Mouse (Mus musculus): ENCODE measurements around the gene 6330409D20Rik. TPM values are rescaled to one million over a fixed set of nuclear protein-coding genes. Genes with fewer than 3 reads are reported as not detected.

The 6330409D20Rik gene
- polyA plus RNA-seq, 1 experiment: 7.7 TPM

DNA sequence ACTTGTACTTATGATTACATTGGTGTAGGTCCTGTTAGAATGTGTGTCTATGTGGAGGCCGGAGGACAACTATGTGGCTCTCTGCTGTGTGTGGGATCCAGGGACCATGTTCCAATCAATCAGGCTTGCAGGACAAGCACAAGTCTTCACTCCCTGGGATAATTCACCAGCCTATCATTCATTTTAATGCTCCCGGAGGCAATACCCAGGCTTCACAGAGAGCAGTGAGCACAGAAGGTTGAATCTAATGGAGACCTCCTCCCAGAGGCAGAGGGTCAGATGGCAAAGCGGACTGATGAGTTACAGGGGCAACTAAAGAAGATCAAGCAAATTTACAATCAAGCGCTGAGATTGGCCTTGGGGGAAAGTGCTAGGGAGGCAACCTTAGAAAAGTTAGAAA, 11.3 kb downstream of the 6330409D20Rik start:
- DNase-seq: no peak
- WGBS: 90% methylated on average over 4 of the region's 4 CpGs
- H3K4me1 ChIP-seq (ENCODE audit: control insufficient read depth, insufficient read depth, low read length): no peaks in the 10 kb centered on the region
- H3K27me3 ChIP-seq (ENCODE audit: control insufficient read depth, insufficient read depth, low read length): no peaks in the 10 kb centered on the region
- TF ChIP-seq CTCF (IDR thresholded peaks at IDR 0.05; ENCODE audit: borderline replicate concordance, insufficient read depth, low read depth, low read length): no peak
- no peak for TF ChIP-seq POLR2A (IDR thresholded peaks at IDR 0.05; ENCODE audit: borderline replicate concordance, insufficient read depth, low read length)
- H3K27ac ChIP-seq (ENCODE audit: insufficient read depth, low read length): no peak overlapping the region
- no peak overlapping the region for H3K4me3 ChIP-seq (replicated peaks; ENCODE audit: insufficient read depth, low read depth, low read length)

DNA sequence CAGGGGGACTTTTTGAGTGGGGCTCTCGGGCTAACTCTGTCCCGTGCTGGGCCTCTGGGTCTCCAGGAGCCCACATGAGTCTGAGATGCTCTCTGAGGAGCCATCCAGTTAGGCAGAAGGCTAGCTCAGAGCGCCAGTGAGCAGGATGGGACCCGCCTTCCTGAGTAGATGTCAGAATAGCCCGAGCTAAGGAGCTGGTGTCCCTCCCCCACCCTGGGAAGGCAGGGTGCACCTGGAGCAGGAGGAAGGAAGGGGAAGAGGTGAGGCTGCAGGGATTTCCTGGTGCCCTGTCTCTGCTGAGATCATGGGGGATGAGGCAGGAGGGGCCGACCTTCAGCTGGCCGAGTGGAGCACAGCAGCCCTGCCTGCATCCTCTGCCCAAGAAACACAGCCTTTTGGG, 12.4 kb downstream of the 6330409D20Rik start:
- DNase-seq: no peak
- Histone ChIP-seq H3K27ac (ENCODE audit: insufficient read depth, low read length) (no peak overlapping the region), H3K27me3 (ENCODE audit: control insufficient read depth, insufficient read depth, low read length) (no peaks in the 10 kb centered on the region), H3K4me3 (replicated peaks; ENCODE audit: insufficient read depth, low read depth, low read length) (peak overlapping the region; percentile 2), H3K4me1 (ENCODE audit: control insufficient read depth, insufficient read depth, low read length) (no peaks in the 10 kb centered on the region)
- WGBS: 74% methylated on average over 7 of the region's 7 CpGs
- no peak for TF ChIP-seq CTCF (IDR thresholded peaks at IDR 0.05; ENCODE audit: borderline replicate concordance, insufficient read depth, low read depth, low read length)
- no peak for TF ChIP-seq POLR2A (IDR thresholded peaks at IDR 0.05; ENCODE audit: borderline replicate concordance, insufficient read depth, low read length)

DNA sequence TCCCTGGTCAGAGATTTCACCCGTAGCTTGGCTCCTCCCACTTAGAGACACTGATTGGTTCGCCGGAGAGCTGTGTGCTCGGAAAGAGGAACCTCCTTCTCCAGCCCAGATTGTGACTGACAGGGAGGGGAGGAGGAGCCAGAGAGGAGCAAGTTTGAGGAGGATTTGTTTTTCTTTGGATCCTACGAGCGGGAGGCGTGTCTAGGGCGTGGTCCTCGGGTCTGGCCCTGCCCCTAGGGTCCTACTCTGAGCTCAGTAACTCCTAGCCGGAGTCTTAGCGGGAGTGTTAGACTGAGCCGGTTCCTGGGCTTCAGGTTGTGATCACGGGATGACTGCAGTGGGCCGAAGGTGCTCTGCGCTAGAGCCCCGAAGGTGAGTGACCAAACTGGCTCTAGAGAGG, 13.4 kb downstream of the 6330409D20Rik start:
- H3K4me3 ChIP-seq (replicated peaks; ENCODE audit: insufficient read depth, low read depth, low read length): peak overlapping the region; percentile 50
- no peak for TF ChIP-seq CTCF (IDR thresholded peaks at IDR 0.05; ENCODE audit: borderline replicate concordance, insufficient read depth, low read depth, low read length)
- 0 out of 2 replicates have a peak, but pooled peaks have one; percentile 3 for TF ChIP-seq POLR2A (IDR thresholded peaks at IDR 0.05; ENCODE audit: borderline replicate concordance, insufficient read depth, low read length)
- no peak overlapping the region for H3K27ac ChIP-seq (ENCODE audit: insufficient read depth, low read length)
- H3K4me1 ChIP-seq (ENCODE audit: control insufficient read depth, insufficient read depth, low read length): no peaks in the 10 kb centered on the region
- WGBS: under 1% methylated on average over 16 of the region's 16 CpGs
- DNase-seq: peak; percentile 84 to 92
- no peaks in the 10 kb centered on the region for H3K27me3 ChIP-seq (ENCODE audit: control insufficient read depth, insufficient read depth, low read length)

DNA sequence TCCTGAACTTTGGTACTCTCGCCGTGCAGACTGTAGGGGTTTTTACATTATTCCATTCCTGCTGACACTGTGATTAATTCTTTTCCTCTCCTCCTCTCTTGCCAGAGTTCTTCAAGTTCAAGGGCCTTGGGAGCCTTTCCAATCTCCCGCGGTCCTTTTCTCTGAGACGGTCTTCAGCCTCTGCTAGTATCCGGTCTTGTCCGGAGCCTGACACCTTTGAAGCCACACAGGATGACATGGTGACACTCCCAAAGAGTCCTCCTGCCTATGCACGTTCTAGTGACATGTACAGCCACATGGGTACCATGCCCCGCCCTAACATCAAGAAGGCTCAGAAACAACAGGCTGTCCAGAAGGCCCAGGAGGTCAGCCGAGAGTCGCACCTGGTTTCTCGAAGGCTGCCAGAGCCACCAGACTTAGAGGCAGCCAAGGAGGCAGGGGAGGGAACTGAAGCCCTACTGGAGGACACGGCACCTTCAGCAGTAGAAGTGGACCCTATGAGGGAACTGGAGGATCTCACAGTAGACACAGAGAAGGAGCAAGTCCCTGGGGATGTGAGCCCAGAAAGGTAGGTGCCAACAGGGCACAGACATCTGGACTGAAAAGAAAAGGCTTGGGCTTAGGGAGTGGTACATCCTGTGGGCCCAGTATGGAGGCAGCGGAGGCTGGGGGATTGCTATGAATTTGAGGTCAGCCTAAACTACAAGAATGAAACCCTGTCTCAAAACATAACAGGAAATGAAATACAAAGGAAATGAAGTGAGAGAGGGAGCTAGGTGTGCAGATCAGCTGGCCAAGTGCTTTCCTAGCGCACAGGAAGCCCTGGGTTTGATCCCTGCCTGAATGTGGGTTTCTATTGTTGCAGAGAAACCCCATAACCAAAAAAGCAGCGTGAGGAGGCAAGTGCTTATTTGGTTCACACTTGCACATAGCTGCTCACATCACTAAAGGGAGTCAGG, 15.7 kb downstream of the 6330409D20Rik start:
- Histone ChIP-seq H3K27me3 (ENCODE audit: control insufficient read depth, insufficient read depth, low read length) (no peaks in the 10 kb centered on the region), H3K4me1 (ENCODE audit: control insufficient read depth, insufficient read depth, low read length) (no peaks in the 10 kb centered on the region), H3K4me3 (replicated peaks; ENCODE audit: insufficient read depth, low read depth, low read length) (no peak overlapping the region), H3K27ac (ENCODE audit: insufficient read depth, low read length) (no peak overlapping the region)
- 76% methylated on average over 16 of the region's 16 CpGs for WGBS
- no peak for TF ChIP-seq POLR2A (IDR thresholded peaks at IDR 0.05; ENCODE audit: borderline replicate concordance, insufficient read depth, low read length)
- TF ChIP-seq CTCF (IDR thresholded peaks at IDR 0.05; ENCODE audit: borderline replicate concordance, insufficient read depth, low read depth, low read length): no peak
- no peak for DNase-seq

DNA sequence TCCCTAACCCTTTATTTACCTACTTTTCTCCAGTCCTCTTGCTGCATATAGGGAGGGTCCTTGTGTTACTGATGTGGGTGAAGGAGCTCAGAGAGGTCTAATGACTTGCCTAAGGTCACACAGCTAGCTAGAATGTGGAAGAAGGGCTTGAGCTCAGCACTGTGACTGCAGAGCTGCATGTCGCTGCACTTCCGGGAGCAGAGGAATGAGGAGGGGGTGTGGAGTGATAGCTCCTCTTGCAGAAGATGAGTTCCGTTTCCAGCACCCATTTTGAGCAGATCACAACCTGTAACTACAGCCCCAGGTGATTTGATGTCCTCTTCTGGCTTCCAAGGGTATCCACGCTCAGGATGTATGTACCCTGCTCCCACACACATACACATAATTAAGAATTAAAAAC, 16.7 kb downstream of the 6330409D20Rik start:
- WGBS: 91% methylated on average over 4 of the region's 4 CpGs
- Histone ChIP-seq H3K4me3 (replicated peaks; ENCODE audit: insufficient read depth, low read depth, low read length) (no peak overlapping the region), H3K27ac (ENCODE audit: insufficient read depth, low read length) (no peak overlapping the region), H3K4me1 (ENCODE audit: control insufficient read depth, insufficient read depth, low read length) (no peaks in the 10 kb centered on the region), H3K27me3 (ENCODE audit: control insufficient read depth, insufficient read depth, low read length) (no peaks in the 10 kb centered on the region)
- no peak for TF ChIP-seq CTCF (IDR thresholded peaks at IDR 0.05; ENCODE audit: borderline replicate concordance, insufficient read depth, low read depth, low read length)
- TF ChIP-seq POLR2A (IDR thresholded peaks at IDR 0.05; ENCODE audit: borderline replicate concordance, insufficient read depth, low read length): no peak
- no peak for DNase-seq

DNA sequence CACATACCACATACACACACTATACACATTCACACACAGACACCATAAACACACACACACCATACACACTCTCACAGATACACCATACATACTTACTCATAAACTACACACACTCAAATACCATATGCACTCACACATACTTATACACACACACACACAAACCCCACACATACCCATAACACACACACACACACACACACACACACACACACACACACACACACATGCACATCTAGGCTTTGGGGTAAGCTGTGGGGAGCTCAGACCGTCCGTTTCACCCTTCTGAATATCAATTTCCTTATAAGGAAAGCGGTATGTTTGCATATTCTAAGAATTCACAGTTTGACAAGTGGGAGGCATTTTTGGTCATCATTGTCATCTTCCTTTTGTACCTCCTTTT, 18.2 kb downstream of the 6330409D20Rik start:
- Histone ChIP-seq H3K4me3 (replicated peaks; ENCODE audit: insufficient read depth, low read depth, low read length) (no peak overlapping the region), H3K4me1 (ENCODE audit: control insufficient read depth, insufficient read depth, low read length) (no peaks in the 10 kb centered on the region), H3K27me3 (ENCODE audit: control insufficient read depth, insufficient read depth, low read length) (no peaks in the 10 kb centered on the region), H3K27ac (ENCODE audit: insufficient read depth, low read length) (no peak overlapping the region)
- TF ChIP-seq POLR2A (IDR thresholded peaks at IDR 0.05; ENCODE audit: borderline replicate concordance, insufficient read depth, low read length): no peak
- TF ChIP-seq CTCF (IDR thresholded peaks at IDR 0.05; ENCODE audit: borderline replicate concordance, insufficient read depth, low read depth, low read length): no peak
- DNase-seq: no peak
- 77% methylated on average over 3 of the region's 3 CpGs for WGBS

DNA sequence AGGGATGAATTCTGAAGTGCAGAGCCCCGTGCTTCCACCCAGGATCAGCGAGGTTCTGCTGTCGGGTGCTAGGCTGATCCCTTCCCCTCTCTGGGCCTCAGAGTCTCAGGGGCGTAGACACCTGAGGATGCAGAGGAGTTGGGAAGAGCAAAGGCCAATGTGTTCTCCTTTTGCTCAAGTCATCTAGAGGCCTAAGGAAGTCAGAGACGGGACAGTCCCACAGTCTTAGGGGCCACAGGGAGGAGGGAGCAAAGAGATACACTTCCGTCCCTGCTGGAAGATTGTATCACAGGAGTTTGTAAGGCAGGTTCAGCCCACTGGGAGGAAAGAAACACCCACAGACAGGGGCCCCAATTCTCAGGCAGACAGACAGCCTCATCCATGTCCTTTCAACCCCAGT, 18.8 kb downstream of the 6330409D20Rik start:
- no peak overlapping the region for H3K4me3 ChIP-seq (replicated peaks; ENCODE audit: insufficient read depth, low read depth, low read length)
- H3K4me1 ChIP-seq (ENCODE audit: control insufficient read depth, insufficient read depth, low read length): no peaks in the 10 kb centered on the region

More for the DNA sequence above, 18.8 kb downstream of the 6330409D20Rik start:
- Histone ChIP-seq H3K27me3 (ENCODE audit: control insufficient read depth, insufficient read depth, low read length) (no peaks in the 10 kb centered on the region), H3K27ac (ENCODE audit: insufficient read depth, low read length) (no peak overlapping the region)
- no peak for TF ChIP-seq CTCF (IDR thresholded peaks at IDR 0.05; ENCODE audit: borderline replicate concordance, insufficient read depth, low read depth, low read length)
- TF ChIP-seq POLR2A (IDR thresholded peaks at IDR 0.05; ENCODE audit: borderline replicate concordance, insufficient read depth, low read length): no peak
- 71% methylated on average over 6 of the region's 6 CpGs for whole genome bisulfite sequencing
- DNase-seq: no peak

Data from cerebellum, adult 2 months (tissue).